Mouse (Mus musculus): ENCODE data around the gene Impdh1. TPM values are rescaled to one million over a fixed set of nuclear protein-coding genes. Genes with fewer than 3 reads are reported as not detected.

Gene Impdh1
- polyA plus RNA-seq (2012; rRNA removed), result 8.5 and 9.3 TPM in 2 replicates

GRCm38 (mm10) chr6:29215881-29216501, at the start of gene Impdh1:
Gene Impdh1, minus strand, starts transcription at chr6:29216364.

GRCm38 (mm10) chr6:29178888-29179658, 37.1 kb downstream of the Impdh1 start, which contains the start of gene Prrt4:
Gene Prrt4, minus strand, starts transcription at chr6:29179584.

DNA sequence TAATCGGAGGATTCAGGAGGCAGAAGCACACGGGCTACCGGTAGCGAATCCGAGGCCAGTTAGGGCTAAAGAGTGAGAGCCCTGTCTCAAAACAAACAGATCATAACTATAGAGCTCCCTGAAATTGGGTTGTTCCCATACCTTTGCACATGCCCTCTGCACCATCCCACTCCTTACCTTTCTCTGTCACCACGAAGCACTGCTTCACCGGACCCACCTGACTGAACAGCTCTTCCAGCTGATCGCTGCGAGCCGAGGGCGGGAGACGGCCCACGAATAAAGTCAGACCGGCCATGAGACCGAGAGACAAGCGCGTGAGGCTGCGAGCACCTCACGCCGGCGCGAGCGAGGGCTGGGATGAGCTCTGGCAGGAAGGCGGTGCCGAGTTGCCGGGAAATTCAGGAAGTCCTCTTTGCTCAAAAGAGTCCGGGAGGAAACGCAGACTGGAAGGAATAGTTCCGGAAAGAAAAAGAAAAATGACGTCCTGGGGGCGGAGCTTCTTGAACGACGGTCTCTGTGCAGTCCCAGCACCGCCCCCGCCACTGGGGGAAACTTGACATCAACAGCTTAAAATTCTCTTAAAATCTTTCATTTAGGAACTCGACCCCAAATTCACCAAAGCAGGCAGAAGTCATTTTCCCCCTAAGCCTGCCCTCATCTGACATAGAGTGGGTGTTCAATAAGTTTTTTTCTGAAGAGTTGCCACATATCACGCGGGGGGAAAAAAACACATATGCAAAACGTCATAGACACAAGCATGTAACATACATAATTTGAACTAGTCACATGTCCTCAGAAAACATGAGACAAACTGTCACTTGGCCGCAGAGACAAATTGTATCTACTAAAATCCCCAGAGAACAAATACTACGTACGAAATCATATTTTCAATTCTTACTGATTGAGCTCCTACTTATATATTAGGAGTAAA, 51.6 kb downstream of the Impdh1 start, which contains the start of gene Rbm28:
Gene Rbm28 (minus strand): TSS at position 693 of the 931 bp plus-strand sequence.

Other genes starting within 250 kb of the Impdh1 start
- not detected in 2 replicates for gene Lep, start 156.1 kb downstream of the Impdh1 start, polyA plus RNA-seq (2012; rRNA removed)
- gene Rbm28, start 51.4 kb downstream of the Impdh1 start, polyA plus RNA-seq (2012; rRNA removed), result 10.5 and 13.2 TPM in 2 replicates
- gene Prrt4, start 36.8 kb downstream of the Impdh1 start, polyA plus RNA-seq (2012; rRNA removed), result 0.01 and 0.02 TPM in 2 replicates
- 36.7 and 51.3 TPM in 2 replicates for gene Hilpda, start 56.1 kb upstream of the Impdh1 start, polyA plus RNA-seq (2012; rRNA removed)
- gene Fam71f2, start 63.2 kb upstream of the Impdh1 start, polyA plus RNA-seq (2012; rRNA removed), result 0.85 and 0.96 TPM in 2 replicates
- not detected in 2 replicates for gene Fam71f1, start 102.8 kb upstream of the Impdh1 start, polyA plus RNA-seq (2012; rRNA removed)
- gene Calu, start 131.7 kb upstream of the Impdh1 start, polyA plus RNA-seq (2012; rRNA removed), result 80.9 and 85.0 TPM in 2 replicates
- not detected in 2 replicates for gene Opn1sw, start 172.1 kb upstream of the Impdh1 start, polyA plus RNA-seq (2012; rRNA removed)
- gene Ccdc136, start 179.9 kb upstream of the Impdh1 start, polyA plus RNA-seq (2012; rRNA removed), result 0.13 and 0.18 TPM in 2 replicates
- gene Flnc, start 216.9 kb upstream of the Impdh1 start, polyA plus RNA-seq (2012; rRNA removed), result 0.17 and 0.22 TPM in 2 replicates